Mouse (Mus musculus) CD4-positive, CD25-positive, alpha-beta regulatory T cell, adult 4 months (primary cell): ENCODE measurements around the gene Hist1h4a. TPM values are rescaled to one million over a fixed set of nuclear protein-coding genes. Genes with fewer than 3 reads are reported as not detected.

Source experiments
- ATAC-seq: one replicate; pipeline ENCODE4 v1.8.0; 2017
- polyA plus RNA-seq, 2 experiments: library from polyadenylated mRNA; unstranded; fragments of 100-300 nt; shearing (Covaris generic); gene quantifications; one replicate each; pipeline ENCODE4 v1.2.1; 2017

Hist1h4a gene
- polyA plus RNA-seq, 2 experiments from 2014 or later = not detected

DNA sequence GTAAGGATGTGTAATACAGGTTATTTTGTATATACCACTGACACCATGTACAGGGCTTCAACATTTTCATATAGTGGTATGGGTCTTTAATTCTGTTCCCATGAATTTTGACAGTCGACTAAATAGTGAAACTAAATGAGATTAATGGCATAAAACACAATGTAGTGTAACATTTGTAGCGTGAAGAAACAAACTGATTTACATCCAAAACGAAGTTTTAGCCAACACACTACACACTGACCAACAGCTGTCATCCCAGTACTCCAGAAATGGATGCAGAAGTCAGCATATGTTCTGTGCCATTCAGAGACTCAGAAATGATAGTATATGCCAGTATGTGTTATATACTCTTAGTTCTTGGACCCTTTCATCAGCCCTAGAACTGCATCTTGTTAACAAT lies 3.1 kb downstream of the Hist1h4a start:
- ATAC-seq = no peak

DNA sequence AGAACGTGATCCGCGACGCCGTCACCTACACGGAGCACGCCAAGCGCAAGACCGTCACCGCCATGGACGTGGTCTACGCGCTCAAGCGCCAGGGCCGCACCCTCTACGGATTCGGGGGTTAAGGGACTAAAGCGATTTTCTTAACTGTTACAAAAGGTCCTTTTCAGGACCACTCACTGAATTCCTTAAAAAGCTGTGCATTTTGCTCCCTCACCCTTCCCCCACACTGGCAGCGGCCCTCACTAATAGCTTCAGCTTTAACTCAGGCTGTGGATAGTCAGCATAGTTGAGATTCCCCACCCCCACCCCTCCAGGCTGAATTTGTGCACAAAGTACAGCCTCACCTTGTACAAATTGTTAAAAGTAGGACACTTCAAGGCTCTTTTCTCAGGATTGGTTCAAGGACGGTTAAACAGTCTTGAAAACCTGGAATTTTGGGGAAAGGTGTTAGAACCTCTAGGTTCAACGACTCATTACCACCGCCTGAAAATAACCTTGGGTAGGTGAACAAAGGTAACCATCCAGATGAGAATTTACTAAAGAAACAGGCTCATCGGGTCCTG lies 3.7 kb downstream of the Hist1h4a start:
- ATAC-seq = no peak

DNA sequence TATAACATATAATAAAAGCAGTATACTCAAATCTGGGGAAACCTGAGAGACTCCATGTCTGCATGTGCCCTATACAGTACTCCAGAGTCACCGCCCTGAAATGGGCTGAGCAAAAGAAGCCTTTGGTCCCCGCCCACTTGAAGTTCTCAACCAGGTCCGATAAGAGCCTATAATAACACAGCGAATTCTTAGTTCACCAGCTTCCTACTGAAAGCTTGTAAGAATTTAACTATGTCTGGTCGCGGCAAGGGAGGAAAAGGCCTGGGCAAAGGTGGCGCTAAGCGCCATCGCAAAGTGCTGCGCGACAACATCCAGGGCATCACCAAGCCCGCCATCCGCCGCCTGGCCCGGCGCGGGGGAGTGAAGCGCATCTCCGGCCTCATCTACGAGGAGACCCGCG lies 4.2 kb downstream of the Hist1h4a start, which contains the start of gene Hist1h4b:
Gene Hist1h4b, plus strand, starts transcription at position 224 of the 400 bp plus-strand sequence.
- peak; percentile 61 for ATAC-seq

DNA sequence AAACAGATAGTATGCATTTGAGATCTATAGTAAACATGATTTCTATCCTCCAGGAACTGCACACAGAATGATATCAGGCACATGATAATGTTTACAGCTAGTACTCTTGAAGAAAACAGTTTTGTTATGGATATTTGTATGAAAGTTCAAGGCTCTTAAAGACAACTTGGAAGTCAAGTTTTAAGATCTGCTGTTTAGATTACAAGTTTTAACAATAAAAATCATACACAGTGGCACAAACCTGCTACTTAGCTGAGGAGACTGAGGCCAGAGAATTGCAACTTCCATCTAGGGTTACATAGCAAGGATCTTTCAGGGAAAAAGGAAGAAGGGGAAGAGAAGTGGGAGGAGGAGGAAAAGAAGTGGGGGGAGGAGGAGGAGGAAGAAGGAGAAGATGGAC lies 6.0 kb downstream of the Hist1h4a start:
- no peak for ATAC-seq

DNA sequence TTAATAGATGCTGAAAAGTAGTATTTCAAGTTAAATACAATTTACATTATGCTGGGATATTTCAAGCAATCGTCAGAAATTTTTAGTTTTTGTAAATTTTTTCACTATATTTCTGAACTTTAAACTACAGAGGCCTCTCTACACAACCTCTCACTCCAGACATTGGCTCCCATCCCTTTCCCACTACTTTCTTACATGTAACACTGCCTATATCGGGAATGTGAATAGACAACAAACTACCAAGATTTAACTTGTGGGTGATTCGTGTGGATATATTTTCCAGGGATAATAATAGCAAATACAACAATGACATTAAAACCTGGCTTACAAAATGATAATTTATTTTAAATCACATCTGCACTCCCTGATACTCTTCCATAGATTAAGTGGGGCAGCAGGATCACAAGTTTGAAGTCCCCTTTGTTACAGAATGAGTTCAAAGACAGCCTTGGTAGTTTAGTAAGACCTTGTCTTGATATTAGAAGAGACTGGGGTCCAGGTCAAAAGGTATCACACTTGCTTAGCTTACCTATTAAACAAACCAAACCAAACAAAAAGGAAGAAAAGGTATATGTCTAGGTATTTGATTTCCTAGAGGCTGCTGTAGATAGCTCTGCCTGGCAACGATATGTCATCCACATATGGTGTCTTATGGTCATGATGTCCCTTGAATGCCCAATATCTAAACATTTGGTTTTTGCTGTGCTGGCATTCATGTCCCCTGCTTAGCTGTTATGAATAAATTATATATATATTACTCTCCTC lies 7.5 kb downstream of the Hist1h4a start:
- no peak for ATAC-seq

DNA sequence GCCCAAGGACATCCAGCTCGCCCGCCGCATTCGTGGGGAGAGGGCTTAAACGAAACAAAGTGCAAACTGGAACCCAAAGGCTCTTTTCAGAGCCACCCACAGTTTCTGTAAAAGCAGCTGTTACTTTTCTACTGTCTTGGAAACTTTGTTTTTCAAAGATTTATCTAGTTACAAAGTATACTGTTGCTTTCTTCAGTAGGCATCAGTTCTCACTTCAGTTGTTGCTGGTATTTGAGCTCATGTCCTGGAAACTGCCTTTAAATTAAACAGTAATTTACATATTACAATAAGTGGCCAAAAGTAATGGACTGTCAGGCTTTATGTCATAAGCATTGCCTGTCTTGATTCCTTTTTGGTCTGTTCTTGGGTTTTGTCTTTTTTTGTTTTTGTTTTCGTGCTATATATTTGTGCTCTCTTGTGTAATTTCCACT lies 8.3 kb downstream of the Hist1h4a start:
- no peak for ATAC-seq

DNA sequence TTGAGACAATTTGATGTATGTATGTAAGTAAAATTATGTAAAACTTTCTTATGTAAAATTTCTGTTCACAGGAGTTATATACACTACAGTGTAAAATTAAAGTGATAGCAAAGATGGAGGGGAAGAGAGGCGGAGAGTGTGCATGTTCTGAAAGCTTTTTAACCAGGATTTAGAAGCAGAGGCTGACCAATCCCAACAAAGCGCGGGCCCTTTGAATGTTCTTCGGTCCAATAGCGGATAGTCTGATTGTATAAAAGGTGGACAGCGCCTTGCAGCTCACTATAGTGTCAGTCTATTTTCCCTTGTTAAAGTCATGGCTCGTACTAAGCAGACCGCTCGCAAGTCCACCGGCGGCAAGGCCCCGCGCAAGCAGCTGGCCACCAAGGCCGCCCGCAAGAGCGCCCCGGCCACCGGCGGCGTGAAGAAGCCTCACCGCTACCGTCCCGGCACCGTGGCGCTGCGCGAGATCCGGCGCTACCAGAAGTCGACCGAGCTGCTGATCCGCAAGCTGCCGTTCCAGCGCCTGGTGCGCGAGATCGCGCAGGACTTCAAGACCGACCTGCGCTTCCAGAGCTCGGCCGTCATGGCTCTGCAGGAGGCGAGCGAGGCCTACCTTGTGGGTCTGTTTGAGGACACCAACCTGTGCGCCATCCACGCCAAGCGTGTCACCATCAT lies 8.8 kb downstream of the Hist1h4a start, which contains the start of gene Hist1h3b:
Gene Hist1h3b, plus strand, starts transcription at position 201 of the 675 bp plus-strand sequence.
- ATAC-seq = peak; percentile 44

DNA sequence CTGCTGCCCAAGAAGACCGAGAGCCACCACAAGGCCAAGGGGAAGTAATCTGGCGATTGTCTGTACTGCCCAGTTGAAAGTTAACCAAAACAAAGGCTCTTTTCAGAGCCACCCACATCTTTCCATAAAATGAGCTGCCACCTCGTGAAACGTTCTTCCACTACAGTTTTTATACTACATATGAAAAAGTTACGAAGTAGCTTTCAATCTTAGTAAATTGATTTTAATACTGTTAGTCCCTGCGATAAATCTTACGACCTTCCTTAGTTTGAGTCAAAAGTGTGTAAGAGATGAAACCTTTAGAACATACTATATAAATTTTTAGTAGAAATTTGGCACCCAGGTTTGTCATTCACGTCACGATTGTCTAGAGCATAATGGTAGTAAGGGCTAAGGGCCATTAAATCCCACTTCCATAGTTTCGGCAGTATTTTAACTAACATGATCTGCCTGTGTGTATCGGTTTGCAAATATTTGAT lies 9.5 kb downstream of the Hist1h4a start:
- ATAC-seq = no peak

DNA sequence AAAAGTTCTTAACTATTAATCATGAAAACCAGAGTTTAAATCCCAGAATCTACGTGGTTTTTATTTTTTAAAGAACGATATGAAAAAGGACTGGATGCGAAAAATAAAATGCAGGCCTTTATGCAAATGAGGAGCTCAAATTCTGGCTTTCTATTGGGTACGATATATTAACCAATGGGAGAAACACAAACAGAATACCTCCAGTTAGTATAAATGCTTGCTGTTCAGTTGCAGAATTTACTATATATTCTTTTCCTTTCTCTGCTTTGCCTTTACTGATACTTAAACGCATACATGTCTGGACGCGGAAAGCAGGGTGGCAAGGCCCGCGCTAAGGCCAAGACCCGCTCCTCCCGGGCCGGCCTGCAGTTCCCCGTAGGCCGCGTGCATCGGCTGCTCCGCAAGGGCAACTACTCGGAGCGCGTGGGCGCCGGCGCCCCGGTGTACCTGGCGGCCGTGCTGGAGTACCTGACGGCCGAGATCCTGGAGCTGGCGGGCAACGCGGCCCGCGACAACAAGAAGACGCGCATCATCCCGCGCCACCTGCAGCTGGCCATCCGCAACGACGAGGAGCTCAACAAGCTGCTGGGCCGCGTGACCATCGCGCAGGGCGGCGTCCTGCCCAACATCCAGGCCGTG lies 10.1 kb downstream of the Hist1h4a start, which contains the start of gene Hist1h2ab:
Gene Hist1h2ab, plus strand, starts transcription at position 288 of the 639 bp plus-strand sequence.
- peak; percentile 46 for ATAC-seq

DNA sequence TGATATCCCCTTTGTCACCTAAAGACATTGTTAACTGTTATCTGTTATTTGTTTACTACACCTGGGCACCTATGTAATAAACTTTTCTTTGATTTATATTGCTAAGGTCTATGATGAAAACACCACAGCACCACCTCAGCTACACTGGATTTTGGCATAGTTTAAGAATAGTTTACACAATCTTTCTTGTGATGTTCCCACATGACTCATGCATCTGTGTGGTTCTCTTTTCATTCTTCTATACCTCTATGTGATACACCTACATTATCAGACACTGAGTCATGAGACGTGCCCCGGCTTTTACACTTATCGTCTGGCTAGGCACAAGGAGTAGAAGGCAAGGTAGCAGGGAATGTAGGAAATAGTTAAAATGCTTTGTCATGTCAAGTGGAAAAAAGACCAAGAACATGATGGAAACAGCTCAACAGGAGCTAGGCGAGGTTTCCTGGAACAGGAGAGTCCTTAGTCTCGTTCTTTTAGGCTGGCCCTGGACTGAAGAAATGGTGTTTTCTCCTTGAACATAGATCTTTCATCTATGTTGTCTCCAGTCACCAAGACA lies 11.4 kb downstream of the Hist1h4a start:
- no peak for ATAC-seq

DNA sequence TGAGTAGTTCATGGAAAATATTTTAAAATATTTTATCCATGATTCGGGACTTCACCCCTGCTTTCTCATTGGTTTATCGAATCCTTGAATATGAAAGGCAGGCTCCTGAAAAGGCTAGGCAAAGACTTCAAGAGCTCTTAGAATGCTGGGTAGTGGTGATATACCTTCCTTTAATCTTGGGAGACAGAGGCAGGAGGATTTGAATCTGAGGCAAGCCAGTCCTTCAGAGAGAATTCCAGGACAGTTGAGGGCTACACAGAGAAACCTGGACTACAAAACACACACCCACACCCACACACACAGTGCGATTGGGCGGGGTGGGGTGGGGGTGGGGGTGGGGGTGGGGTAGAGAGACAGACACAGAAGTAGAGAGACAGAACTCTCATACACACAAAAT lies 13.1 kb downstream of the Hist1h4a start:
- ATAC-seq = no peak

DNA sequence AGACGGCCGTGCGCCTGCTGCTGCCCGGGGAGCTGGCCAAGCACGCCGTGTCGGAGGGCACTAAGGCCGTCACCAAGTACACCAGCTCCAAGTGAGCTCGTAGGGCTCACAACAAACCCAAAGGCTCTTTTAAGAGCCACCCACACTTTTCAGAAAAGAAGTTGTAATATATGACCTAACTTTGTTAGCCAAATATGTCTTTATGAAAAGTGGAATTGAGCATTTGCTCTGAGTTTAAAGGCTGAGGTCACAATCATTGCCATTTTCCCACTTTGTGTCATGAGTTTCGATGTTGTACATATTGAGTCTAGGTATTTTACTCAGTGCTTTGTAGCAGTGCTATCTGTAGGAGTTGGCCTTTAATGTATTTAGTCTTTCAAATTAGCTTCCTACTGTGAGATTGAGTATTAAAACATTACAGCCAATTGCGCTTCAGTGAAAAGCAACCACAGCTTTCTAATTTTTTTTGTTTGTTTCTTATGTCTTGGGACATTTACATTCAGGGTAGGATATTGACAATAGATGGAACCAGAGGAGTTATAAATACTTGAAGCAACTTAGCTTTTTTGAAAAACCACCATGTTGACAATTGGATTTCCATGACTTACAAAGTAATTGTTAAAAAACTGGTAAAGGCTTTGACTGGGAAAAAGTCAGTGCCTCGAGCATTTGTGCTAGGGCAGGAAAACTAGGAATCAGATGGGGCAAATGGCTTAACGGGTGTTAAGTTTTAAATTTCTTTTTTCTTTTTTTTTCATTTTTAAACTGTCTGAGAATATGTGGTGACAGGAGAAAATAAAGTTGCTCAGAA lies 13.7 kb downstream of the Hist1h4a start:
- ATAC-seq = no peak

DNA sequence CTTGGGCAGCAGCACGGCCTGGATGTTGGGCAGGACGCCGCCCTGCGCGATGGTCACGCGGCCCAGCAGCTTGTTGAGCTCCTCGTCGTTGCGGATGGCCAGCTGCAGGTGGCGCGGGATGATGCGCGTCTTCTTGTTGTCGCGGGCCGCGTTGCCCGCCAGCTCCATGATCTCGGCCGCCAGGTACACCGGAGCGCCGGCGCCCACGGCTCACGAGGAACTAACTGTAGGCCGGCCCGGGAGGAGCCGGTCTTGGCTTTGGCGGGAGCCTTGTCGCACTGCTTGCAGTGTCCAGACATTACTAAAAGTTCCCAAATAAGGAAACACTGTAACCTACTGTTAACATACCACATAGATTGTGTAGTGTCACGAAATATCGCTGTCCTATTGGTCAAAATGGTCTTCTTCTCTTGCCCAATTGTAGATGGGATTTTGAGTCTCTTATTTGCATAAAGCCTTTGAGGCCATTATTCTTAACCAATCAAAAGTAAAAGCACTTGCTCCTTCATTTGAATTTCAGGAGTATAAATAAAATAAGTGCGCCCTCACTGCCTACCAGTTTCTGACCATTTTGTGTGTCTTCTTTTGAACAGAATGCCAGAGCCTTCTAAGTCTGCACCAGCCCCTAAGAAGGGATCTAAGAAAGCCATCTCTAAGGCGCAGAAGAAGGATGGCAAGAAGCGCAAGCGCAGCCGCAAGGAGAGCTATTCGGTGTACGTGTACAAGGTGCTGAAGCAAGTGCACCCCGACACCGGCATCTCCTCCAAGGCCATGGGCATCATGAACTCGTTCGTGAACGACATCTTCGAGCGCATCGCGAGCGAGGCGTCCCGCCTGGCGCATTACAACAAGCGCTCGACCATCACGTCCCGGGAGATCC lies 14.6 kb downstream of the Hist1h4a start, which contains the start of gene Hist1h2bb:
Gene Hist1h2bb, plus strand, starts transcription at position 534 of the 880 bp plus-strand sequence.
- ATAC-seq = peak; percentile 85

DNA sequence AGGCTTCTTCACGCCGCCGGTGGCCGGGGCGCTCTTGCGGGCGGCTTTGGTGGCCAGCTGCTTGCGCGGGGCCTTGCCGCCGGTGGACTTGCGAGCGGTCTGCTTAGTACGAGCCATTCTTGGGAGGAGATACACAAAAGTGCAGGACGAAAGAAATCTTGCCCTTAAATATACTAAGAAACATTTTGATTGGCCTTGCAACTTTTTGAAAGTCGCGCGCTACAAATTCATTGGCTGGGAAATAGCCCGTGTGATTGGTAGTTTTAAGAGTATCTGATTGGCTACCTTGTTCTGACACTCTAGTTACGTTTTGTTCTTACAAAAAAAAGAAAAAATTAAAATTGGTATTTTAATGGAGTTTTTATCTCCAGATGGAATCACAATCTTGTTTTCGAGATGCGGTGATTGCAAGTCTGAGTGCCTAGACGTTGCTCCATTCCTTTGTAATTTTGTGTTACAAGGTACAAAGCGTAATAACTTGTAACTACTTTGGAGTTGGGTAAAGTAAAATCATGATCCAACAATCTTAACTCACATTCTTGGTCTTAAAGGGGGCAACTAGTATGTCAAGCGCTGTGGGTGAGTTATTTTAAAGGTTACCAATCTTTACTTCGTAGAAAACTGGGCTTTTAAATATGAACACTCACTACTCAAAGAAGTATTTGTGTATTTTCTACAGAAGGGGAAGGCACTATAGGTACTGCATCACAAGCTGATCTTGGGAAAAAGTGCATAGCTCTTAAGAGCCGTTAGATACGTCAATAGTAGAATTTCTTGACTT lies 15.5 kb downstream of the Hist1h4a start, which contains the start of gene Hist1h3c:
Gene Hist1h3c, minus strand, starts transcription at position 222 of the 781 bp plus-strand sequence.
- peak; percentile 72 for ATAC-seq

DNA sequence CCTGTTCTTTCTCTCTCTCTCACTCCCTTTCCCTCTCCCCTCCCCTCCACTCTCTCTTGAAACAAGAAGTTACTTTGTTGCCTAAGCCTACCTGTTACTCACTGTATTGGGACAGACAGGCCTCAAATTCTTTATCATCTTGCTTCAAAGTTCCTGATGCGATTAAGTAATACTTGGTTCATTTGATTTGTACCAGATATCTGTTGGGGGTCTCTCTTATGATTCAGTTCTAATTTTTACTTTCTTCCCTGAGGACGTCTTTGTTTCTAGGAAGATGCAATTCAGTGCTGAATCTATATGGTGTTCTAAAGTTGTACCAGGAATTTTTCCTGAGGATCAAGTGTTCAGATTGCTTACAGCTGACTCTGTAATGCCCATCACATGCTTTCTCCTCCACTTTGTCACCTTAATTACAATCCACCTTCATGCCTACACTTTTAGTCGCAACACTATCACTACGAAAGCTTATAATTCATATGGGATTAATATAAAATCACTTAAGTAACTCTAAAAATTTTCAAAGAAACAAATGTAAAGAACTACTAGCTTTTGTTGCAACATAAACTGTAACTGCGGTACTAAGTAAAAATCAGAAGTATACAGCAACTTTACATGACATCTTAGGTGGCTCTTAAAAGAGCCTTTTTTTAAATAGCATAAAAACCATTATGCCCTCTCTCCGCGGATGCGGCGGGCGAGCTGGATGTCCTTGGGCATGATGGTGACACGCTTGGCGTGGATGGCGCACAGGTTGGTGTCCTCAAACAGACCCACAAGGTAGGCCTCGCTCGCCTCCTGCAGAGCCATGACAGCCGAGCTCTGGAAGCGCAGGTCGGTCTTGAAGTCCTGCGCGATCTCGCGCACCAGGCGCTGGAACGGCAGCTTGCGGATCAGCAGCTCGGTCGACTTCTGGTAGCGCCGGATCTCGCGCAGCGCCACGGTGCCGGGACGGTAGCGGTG lies 16.3 kb downstream of the Hist1h4a start:
- no peak for ATAC-seq

DNA sequence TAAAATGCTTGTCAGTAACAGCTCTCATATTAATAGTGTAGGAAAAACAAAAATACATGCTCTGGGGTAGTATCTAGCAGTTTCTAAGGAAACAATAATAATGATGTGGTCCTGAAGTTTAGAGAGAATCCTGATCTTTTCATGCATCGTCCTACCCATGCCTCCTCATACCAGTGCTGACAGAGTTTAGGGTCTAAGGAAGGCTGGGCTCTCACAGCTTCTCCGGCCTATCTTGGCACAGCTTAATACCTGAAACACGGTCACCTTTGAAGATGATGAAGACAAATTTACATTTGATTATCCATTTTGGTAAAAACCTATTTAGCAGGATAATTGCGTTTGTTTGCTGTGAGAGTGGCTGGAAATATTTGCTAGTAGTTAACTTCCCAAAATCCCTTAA lies 17.1 kb downstream of the Hist1h4a start:
- no peak for ATAC-seq

DNA sequence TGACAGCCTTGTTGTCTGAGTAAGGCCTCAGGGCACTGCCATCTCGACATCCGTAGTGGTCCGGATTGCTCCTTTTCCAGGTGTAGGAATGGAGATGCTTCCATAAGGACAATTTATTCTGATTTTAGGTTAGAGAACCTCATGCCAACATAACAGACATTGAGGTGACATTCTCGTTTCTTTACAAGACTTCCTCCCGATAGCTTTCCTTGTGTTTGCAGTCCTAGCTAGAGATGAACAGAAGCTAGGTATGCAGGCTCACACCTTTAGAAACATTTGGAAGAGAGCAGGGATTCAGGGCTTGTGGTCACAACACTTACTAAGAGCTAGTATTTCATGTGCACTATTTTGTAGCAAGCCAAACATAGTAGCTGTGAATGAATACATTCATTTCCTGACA lies 17.8 kb downstream of the Hist1h4a start:
- no peak for ATAC-seq

DNA sequence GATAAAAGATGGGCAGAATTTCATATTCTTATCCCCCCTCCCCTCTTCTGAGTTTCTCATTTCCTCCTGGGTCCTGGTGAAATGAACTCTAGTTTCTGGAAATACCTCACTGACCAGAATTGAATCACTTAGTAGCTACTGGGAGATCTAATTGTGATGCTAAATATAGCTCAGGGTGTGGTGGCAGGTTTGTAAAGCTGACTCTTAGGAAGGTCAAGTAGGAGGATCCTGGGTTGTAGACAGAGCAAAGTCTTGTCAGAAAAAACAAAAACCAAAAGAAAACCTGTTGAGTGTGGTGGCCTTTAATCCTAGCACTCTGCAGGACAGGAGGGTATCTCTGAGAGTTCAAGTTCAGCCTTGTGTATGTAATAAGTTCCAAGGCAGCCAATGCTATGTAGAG lies 19.0 kb downstream of the Hist1h4a start:
- ATAC-seq = no peak
